Comparison of ENCODE assay signal across 13 mouse cellular contexts in the genomic region with DNA sequence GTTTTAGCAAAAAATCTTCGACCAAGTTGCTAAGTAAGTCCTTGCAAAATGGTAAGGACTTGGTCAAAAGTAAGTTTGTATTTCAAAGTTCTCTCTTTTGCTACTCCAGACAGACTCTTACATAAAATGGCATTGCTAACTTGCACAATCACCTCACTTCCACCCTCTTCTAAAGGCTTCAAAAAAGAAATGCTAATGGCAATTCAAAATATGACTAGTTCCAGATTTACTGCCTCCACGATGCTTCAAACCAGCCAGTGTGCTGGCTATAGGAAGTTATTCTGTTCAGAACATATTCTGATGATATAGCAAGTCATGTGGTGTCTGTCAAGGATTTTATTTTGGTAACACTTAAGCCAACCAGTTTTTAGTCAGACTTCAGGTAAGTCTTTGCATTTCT.
"Had no signal": no experiment of that assay in that cellular context is flagged by ENCODE, and none has a peak within 500 bp of the region (broad histone marks: within the 10 kb centered on the region; RNA-seq: fewer than 3 reads in every experiment).

No protein-coding gene starts in this region.

- H3K4me2 ChIP-seq: limb, embryonic 15.5 days; lung, embryonic 15.5 days; midbrain, embryonic 12.5 days had no signal

- H3K4me3 ChIP-seq: limb, embryonic 15.5 days; liver, embryonic 12.5 days; lung, embryonic 15.5 days; midbrain, embryonic 12.5 days had no signal

- H3K4me1 ChIP-seq: limb, embryonic 15.5 days had no signal

- H3K27me3 ChIP-seq: limb, embryonic 15.5 days; liver, embryonic 12.5 days; lung, embryonic 15.5 days; midbrain, embryonic 12.5 days had no signal

- H3K9ac ChIP-seq: limb, embryonic 15.5 days; liver, embryonic 12.5 days; lung, embryonic 15.5 days; midbrain, embryonic 12.5 days had no signal

- ATAC-seq: intestine, postnatal 0 days; liver, embryonic 12.5 days; midbrain, embryonic 16.5 days had no signal

- DNase-seq: kidney, adult 8-10 months; kidney, postnatal 25 days; lung, postnatal 4 days; right cerebral cortex, adult 18-20 months; right cerebral cortex, postnatal 25 days; thymus, adult 2 months; thymus, postnatal 25 days had no signal

- H3K27ac ChIP-seq: limb, embryonic 15.5 days; lung, embryonic 15.5 days; midbrain, embryonic 12.5 days had no signal

- H3K9me3 ChIP-seq: limb, embryonic 15.5 days; liver, embryonic 12.5 days; lung, embryonic 15.5 days; midbrain, embryonic 12.5 days had no signal
